Mouse (Mus musculus) duodenum, adult 2 months (tissue): ENCODE results near the gene Pik3cd. TPM values are rescaled to one million over a fixed set of nuclear protein-coding genes. Genes with fewer than 3 reads are reported as not detected.

Experiments used
- polyA plus RNA-seq: library from polyadenylated mRNA; depleted of rRNA; stranded (reverse); fragments of >200 nt; gene quantifications from 2 replicates; pipeline ENCODE4 v1.2.3, GENCODE M21; 2012; ENCODE audit warnings: low replicate concordance; rRNA removed

Gene Pik3cd
- 5.9 and 7.8 TPM in 2 replicates for polyA plus RNA-seq

DNA sequence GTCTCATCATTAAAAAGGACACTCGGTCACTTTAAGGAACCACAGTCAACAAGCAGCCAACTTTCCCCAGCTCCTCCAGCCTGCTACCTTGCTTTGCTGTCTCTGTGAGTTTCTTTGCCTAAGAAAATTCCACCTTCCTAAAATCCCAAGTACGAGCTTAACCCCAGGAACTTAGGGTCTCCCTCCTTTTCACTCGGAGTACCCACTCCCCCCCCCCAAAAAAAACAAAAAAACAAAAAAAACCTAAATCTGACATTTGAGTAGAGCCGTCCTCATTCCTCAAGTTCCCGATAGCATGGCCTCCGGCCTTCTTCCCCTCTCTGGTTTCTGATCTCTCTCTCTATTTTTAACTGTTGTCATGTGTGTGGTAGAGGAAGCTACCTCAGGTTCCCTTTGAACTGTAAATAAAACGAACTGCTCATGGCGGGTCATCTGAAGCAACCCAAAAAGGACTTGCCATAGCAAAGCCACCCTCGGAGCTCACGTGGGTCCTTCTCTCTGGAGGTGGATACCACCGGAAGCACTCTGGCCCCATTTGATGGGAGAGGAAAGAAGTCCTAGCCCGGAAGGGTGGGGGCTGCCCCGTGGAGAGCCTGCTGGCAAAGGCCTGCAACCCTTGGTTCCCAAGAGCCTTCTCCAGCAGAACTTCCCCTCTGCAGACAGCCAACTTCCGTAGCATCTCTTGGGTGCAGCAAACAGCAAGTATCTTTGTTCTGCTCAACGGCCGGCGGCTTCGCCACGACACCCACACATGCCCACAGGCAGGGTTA, at the start of gene Pik3cd:
Pik3cd (minus strand) TSS at position 362 of the 770 bp plus-strand sequence.

DNA sequence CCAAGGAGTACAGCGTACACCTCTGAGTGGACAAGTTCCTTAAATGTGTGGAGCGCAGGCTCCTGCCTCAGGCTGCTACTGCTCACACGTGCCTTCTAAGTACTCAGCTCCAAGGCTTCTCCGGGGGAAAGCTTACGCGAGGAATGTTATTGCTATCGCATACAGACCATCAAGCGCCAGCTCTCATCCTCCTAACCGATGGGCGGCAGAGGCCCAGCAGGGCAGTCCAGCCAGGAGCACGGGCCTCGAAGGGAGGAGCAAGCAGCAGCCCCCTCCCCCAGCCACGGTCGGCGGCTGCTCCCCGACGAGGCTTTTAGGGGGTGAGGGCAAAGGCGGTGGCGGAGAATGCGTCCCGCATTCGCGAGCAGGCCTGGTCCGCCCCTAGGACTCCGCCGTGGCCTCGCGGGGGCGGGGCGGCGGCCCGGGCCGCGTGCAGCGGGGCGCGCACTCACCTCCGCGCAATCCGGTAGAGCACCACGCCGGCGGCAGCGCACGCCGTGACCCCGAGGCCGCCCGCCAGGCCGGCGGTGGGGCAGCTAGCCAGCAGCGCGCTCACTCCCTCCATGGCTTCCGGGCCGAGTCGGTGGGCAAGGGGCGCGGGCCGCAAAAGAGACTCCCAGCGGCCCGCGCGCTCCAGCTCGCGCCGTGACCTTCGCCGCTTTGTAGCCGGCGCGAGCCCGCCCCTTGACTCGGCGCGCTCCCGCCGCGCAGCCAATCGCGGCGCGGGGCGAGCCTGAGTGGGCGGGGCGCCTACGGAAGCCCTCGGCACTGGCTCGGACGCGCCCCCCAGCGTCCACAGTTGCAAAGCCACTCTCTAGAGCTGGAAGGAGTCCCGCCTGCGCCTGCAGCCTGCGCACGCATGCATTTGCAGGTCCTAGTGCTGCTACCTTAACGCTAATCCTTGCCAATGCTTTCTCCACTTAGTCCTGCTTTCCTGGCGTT, 35.3 kb upstream of the Pik3cd start, which contains the start of gene Tmem201:
Tmem201 (minus strand) TSS at position 662 of the 942 bp plus-strand sequence.

Other genes with a start within 250 kb of the Pik3cd start
- gene Rbp7, start 247.6 kb downstream of the Pik3cd start, polyA plus RNA-seq: 2.5 and 7.2 TPM in 2 replicates
- gene Tmem274, start 225.2 kb downstream of the Pik3cd start, polyA plus RNA-seq: not detected in 2 replicates
- 6.7 and 7.7 TPM in 2 replicates for gene Nmnat1, start 217.4 kb downstream of the Pik3cd start, polyA plus RNA-seq
- 30.8 and 31.1 TPM in 2 replicates for gene Lzic, start 217.3 kb downstream of the Pik3cd start, polyA plus RNA-seq
- gene Ctnnbip1, start 184.3 kb downstream of the Pik3cd start, polyA plus RNA-seq: 20.5 and 31.3 TPM in 2 replicates
- gene Clstn1, start 116.1 kb downstream of the Pik3cd start, polyA plus RNA-seq: 52.9 and 54.9 TPM in 2 replicates
- 19.6 and 26.6 TPM in 2 replicates for gene Tmem201, start 35.5 kb upstream of the Pik3cd start, polyA plus RNA-seq
- gene Slc25a33, start 71.7 kb upstream of the Pik3cd start, polyA plus RNA-seq: 11.8 and 11.9 TPM in 2 replicates